Mouse (Mus musculus) stomach, embryonic 14.5 days (tissue): ENCODE results near the gene Fam129a. TPM values are rescaled to one million over a fixed set of nuclear protein-coding genes. Genes with fewer than 3 reads are reported as not detected.
A peak's percentile ranks its signal among the peaks of the same experiment; 100 is the strongest.

Source experiments
- ATAC-seq: fragments of 200-750 bp; cut with Nextera tagmentation; 2 replicates; pipeline ENCODE4 v1.8.0; 2017; ENCODE audit warnings: low read depth, moderate TSS enrichment; ENCODE audit not compliant: insufficient number of reproducible peaks, insufficient read depth, low FRiP score
- H3K27ac ChIP-seq: fragments of 300-500 bp; sonication (generic); 2 replicates; pipeline ENCODE4 v1.5.1; 2014; ENCODE audit warnings: mild to moderate bottlenecking, low read length, moderate library complexity, mixed read lengths
- H3K27me3 ChIP-seq: fragments of 300-500 bp; sonication (generic); 2 replicates; pipeline ENCODE4 v1.6.1; 2014; ENCODE audit warnings: low read length, control low read depth, mixed read lengths; ENCODE audit not compliant: control insufficient read depth, insufficient read depth
- H3K36me3 ChIP-seq: fragments of 300-500 bp; sonication (generic); 2 replicates; pipeline ENCODE4 v1.6.1; 2014; ENCODE audit warnings: mild to moderate bottlenecking, control low read depth, low read length, moderate library complexity, mixed read lengths; ENCODE audit not compliant: control insufficient read depth, insufficient read depth
- H3K4me1 ChIP-seq: fragments of 300-500 bp; sonication (generic); 2 replicates; pipeline ENCODE4 v1.6.1; 2014; ENCODE audit warnings: low read length, control low read depth, mixed read lengths; ENCODE audit not compliant: control insufficient read depth, insufficient read depth
- H3K4me2 ChIP-seq: fragments of 300-500 bp; sonication (generic); replicated peaks from 2 replicates; pipeline ENCODE4 v1.6.1; 2014; ENCODE audit warnings: low read depth, low read length, control low read depth
- H3K4me3 ChIP-seq: fragments of 300-500 bp; sonication (generic); 2 replicates; pipeline ENCODE4 v1.5.1; 2014; ENCODE audit warnings: low read depth, low read length, control low read depth
- H3K9ac ChIP-seq: fragments of 300-500 bp; sonication (generic); replicated peaks from 2 replicates; pipeline ENCODE4 v1.6.1; 2014; ENCODE audit warnings: low read depth, mild to moderate bottlenecking, control low read depth, low read length, moderate library complexity, mixed read lengths
- H3K9me3 ChIP-seq: fragments of 300-500 bp; sonication (generic); 2 replicates; pipeline ENCODE4 v1.6.1; 2016; ENCODE audit warnings: low read depth, low read length, control low read depth; ENCODE audit not compliant: control insufficient read depth
- WGBS: fragments of 180-500 bp; shearing (Covaris S2); extraction: QIAGEN DNeasy Blood & Tissue Kit; methylation state at CpG from one replicate; pipeline ENCODE4 v1.1.7; 2014; 5-methylcytosine and 5-hydroxymethylcytosine counted together
- polyA plus RNA-seq: library from polyadenylated mRNA; unstranded; fragments of >200 nt; fragmentation: Nextera tagmentation; extraction: Ambion mirVana; gene quantifications from 2 replicates; pipeline ENCODE4 v1.2.1, GENCODE M21; 2014

Fam129a gene
- 9.0 and 9.1 TPM in 2 replicates for polyA plus RNA-seq

GRCm38 (mm10) chr1:151570981-151571837 lies at the start of gene Fam129a:
Gene Fam129a, plus strand, starts transcription at chr1:151571186.
- peak within 1 kb of the TSS; percentile 53 for H3K4me3 ChIP-seq
- no peaks in the 10 kb centered on the region for H3K27me3 ChIP-seq
- peak within 1 kb of the TSS; percentile 86 for H3K4me2 ChIP-seq
- peak within 1 kb of the TSS; percentile 33 for H3K9ac ChIP-seq
- WGBS = 4% methylated on average over 46 of the region's 46 CpGs
- peak; percentile 86 for ATAC-seq
- no peaks in the 10 kb centered on the region for H3K9me3 ChIP-seq
- H3K36me3 ChIP-seq = no peaks in the 10 kb centered on the region
- H3K4me1 ChIP-seq = peaks cover 3% of the 10 kb centered on the region; the same call in 1 of the 2 replicates
- no peak within 1 kb of the TSS; the same call in 1 of the 2 replicates for H3K27ac ChIP-seq

- H3K27me3 ChIP-seq = no peaks in the 10 kb centered on the region
- no peaks in the 10 kb centered on the region for H3K36me3 ChIP-seq
- H3K9me3 ChIP-seq = no peaks in the 10 kb centered on the region; the same call in 1 of the 2 replicates
- 68% methylated on average over 3 of the region's 3 CpGs for WGBS
- no peak overlapping the region for H3K4me3 ChIP-seq
- H3K27ac ChIP-seq = no peak overlapping the region
- no peaks in the 10 kb centered on the region for H3K4me1 ChIP-seq
- no peak overlapping the region for H3K4me2 ChIP-seq
- no peak for ATAC-seq
- H3K9ac ChIP-seq = no peak overlapping the region
Observed at GRCm38 (mm10) chr1:151526701-151527100, 44.3 kb upstream of the Fam129a start.

GRCm38 (mm10) chr1:151543796-151544477 lies 27.0 kb upstream of the Fam129a start:
- Histone ChIP-seq H3K4me1 (no peaks in the 10 kb centered on the region), H3K27ac (no peak overlapping the region), H3K9ac (no peak overlapping the region), H3K36me3 (no peaks in the 10 kb centered on the region), H3K4me3 (no peak overlapping the region), H3K27me3 (no peaks in the 10 kb centered on the region), H3K9me3 (no peaks in the 10 kb centered on the region), H3K4me2 (no peak overlapping the region)
- 65% methylated on average over 6 of the region's 6 CpGs for WGBS
- no peak for ATAC-seq

- Histone ChIP-seq H3K36me3 (no peaks in the 10 kb centered on the region), H3K4me2 (no peak overlapping the region), H3K27me3 (no peaks in the 10 kb centered on the region), H3K4me3 (no peak overlapping the region), H3K4me1 (no peaks in the 10 kb centered on the region), H3K27ac (no peak overlapping the region), H3K9me3 (no peaks in the 10 kb centered on the region), H3K9ac (no peak overlapping the region)
- 89% methylated on average over 3 of the region's 3 CpGs for WGBS
- no peak for ATAC-seq
Observed at GRCm38 (mm10) chr1:151544581-151544980, 26.4 kb upstream of the Fam129a start.

GRCm38 (mm10) chr1:151545571-151545970 lies 25.4 kb upstream of the Fam129a start:
- Histone ChIP-seq H3K9ac (no peak overlapping the region), H3K27ac (no peak overlapping the region), H3K36me3 (no peaks in the 10 kb centered on the region), H3K27me3 (no peaks in the 10 kb centered on the region), H3K4me1 (no peaks in the 10 kb centered on the region), H3K9me3 (no peaks in the 10 kb centered on the region), H3K4me3 (no peak overlapping the region), H3K4me2 (no peak overlapping the region)
- WGBS = 77% methylated on average over 7 of the region's 7 CpGs
- ATAC-seq = no peak

GRCm38 (mm10) chr1:151548896-151549610 lies 21.9 kb upstream of the Fam129a start:
- H3K9ac ChIP-seq = no peak overlapping the region
- H3K27me3 ChIP-seq = no peaks in the 10 kb centered on the region
- H3K9me3 ChIP-seq = no peaks in the 10 kb centered on the region
- no peaks in the 10 kb centered on the region for H3K4me1 ChIP-seq
- no peak for ATAC-seq
- H3K36me3 ChIP-seq = no peaks in the 10 kb centered on the region
- 61% methylated on average over 8 of the region's 8 CpGs for WGBS
- H3K4me2 ChIP-seq = no peak overlapping the region
- no peak overlapping the region for H3K4me3 ChIP-seq
- H3K27ac ChIP-seq = no peak overlapping the region

- 74% methylated on average over 7 of the region's 7 CpGs for WGBS
- H3K9me3 ChIP-seq = no peaks in the 10 kb centered on the region
Observed at GRCm38 (mm10) chr1:151549794-151550193, 21.2 kb upstream of the Fam129a start.

More at GRCm38 (mm10) chr1:151549794-151550193, 21.2 kb upstream of the Fam129a start:
- Histone ChIP-seq H3K27ac (no peak overlapping the region), H3K4me1 (no peaks in the 10 kb centered on the region), H3K9ac (no peak overlapping the region), H3K4me3 (no peak overlapping the region), H3K4me2 (no peak overlapping the region), H3K36me3 (no peaks in the 10 kb centered on the region), H3K27me3 (no peaks in the 10 kb centered on the region)
- no peak for ATAC-seq
